In the genomic region with DNA sequence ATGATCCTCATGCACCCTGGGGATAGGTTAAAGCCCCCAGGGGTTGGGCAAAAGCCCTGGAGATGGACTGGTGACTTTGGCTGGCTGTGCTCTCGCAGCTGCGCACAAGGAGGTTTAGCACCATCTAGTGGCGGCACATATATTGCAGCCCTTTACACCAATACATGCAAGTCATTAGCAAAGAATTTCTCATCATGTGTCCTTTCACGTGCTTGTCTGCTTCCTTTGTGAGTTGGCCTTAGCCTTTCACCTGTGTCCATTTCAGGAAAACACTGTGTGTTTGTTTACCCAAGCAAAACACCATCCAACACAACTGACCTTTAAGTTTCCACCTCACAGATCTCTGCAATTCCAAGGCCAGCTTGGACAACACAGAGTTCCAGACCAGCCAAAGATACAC, we compare ENCODE assay signal across 12 mouse cellular contexts. TPM values are rescaled to one million over a fixed set of nuclear protein-coding genes. Genes with fewer than 3 reads are reported as not detected.
A peak's percentile ranks its signal among the peaks of the same experiment; 100 is the strongest.
DNase-seq lines count a peak whose midpoint lies in the region; ATAC-seq and TF ChIP-seq lines count a peak whose summit lies in the region.
"Not testable (repeated sequence)": the region's sequence is repeated elsewhere in the genome, so short reads cannot be mapped to it uniquely, and the experiment has no call there.
"Had no signal": no experiment of that assay in that cellular context is flagged by ENCODE, and none has a peak within 500 bp of the region (broad histone marks: within the 10 kb centered on the region; RNA-seq: fewer than 3 reads in every experiment).

No protein-coding gene starts in this region.

- peak; percentile 48 for TF ChIP-seq CTCF in lung, embryonic 14.5 days (IDR thresholded peaks at IDR 0.05; ENCODE audit: low read depth)

- H3K4me2 ChIP-seq in lung, embryonic 14.5 days: not testable (repeated sequence)

- peak; percentile 24 for DNase-seq in adipocyte (ENCODE audit: low spot score)
- peak; percentile 47 to 73 for DNase-seq in cerebellum, postnatal 25 days
- DNase-seq in gastrocnemius, postnatal 10 days: peak; percentile 56
- DNase-seq in kidney, adult 11 months: peak; percentile 63
- DNase-seq in layer of hippocampus, postnatal 10 days (ENCODE audit: low spot score in 2 of 2): peak; percentile 37 to 47
- DNase-seq in lung, embryonic 14.5 days: not testable (repeated sequence)
- DNase-seq in right cerebral cortex, adult 2 months (ENCODE audit: low spot score in 2 of 2): peak; percentile 67 to 68
- DNase-seq in urinary bladder, postnatal 14 days (ENCODE audit: low spot score): peak; percentile 71

- not testable (repeated sequence) for H3K4me1 ChIP-seq in lung, embryonic 14.5 days (ENCODE audit: insufficient read depth)

- not testable (repeated sequence) for H3K9me3 ChIP-seq in lung, embryonic 14.5 days (ENCODE audit: low read depth, low read length)

- 0 out of 2 replicates have a peak, but pooled peaks have one; percentile 31 for ATAC-seq in lung, embryonic 14.5 days (ENCODE audit: insufficient read depth)

- H3K36me3 ChIP-seq in lung, embryonic 14.5 days (ENCODE audit: insufficient read depth): not testable (repeated sequence)

- H3K4me3 ChIP-seq in lung, embryonic 14.5 days (ENCODE audit: low read depth, low read length): not testable (repeated sequence)

- H3K27me3 ChIP-seq in lung, embryonic 14.5 days (ENCODE audit: insufficient read depth, low read length): not testable (repeated sequence)

- not testable (repeated sequence) for H3K9ac ChIP-seq in lung, embryonic 14.5 days

- 29% methylated on average over 4 of the region's 4 CpGs for WGBS in lung, embryonic 14.5 days

- H3K27ac ChIP-seq in lung, embryonic 14.5 days (ENCODE audit: low read depth): not testable (repeated sequence)

RNA-seq across cellular contexts. Expression of a gene that starts 8.1 kb away (rescaled TPM):
- total RNA-seq in gastrocnemius, postnatal 10 days (2021): not detected
- not detected for total RNA-seq in layer of hippocampus, postnatal 10 days (2021)
- not detected in 2 replicates for polyA plus RNA-seq in lung, embryonic 14.5 days (2014; fragmentation: Nextera tagmentation; extraction: Ambion mirVana)
- polyA plus RNA-seq: heart, embryonic 10.5 days; intestine, embryonic 14.5 days; liver, embryonic 12.5 days; midbrain, embryonic 16.5 days had no signal

RNA-seq across cellular contexts. Expression of a gene that starts 23.5 kb away (rescaled TPM):
- total RNA-seq in gastrocnemius, postnatal 10 days (2021): under 1 TPM; 0.19 to 0.75 TPM
- not detected for total RNA-seq in layer of hippocampus, postnatal 10 days (2021)
- polyA plus RNA-seq in lung, embryonic 14.5 days (2014; fragmentation: Nextera tagmentation; extraction: Ambion mirVana): 0.93 and 2.2 TPM in 2 replicates
- polyA plus RNA-seq: heart, embryonic 10.5 days had no signal

RNA-seq across cellular contexts. Expression of a gene that starts 50.1 kb away (rescaled TPM):
- not detected for total RNA-seq in gastrocnemius, postnatal 10 days (2021)
- total RNA-seq in layer of hippocampus, postnatal 10 days (2021): not detected
- not detected in 2 replicates for polyA plus RNA-seq in lung, embryonic 14.5 days (2014; fragmentation: Nextera tagmentation; extraction: Ambion mirVana)
- polyA plus RNA-seq: liver, embryonic 12.5 days; midbrain, embryonic 16.5 days had no signal
